In the genomic region with DNA sequence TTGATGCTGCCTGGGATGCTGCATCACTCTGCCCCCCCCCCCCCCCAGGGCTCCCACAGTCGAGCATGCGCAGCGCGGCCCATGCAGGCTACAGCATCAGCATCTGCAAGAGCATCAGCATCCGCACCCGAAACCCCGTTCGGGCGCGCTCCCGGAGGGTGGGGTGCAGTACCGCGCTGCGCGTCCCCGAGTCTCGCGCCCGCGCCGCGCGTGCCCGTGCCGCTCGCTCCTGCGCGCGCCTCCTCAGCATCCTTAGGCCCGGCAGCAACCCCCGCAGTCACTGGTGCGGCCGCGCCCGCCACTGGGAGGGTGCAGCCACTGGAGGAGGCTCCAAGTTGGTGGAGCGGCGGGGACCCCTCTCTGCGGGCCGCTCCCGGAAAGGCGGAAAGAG, we compare ENCODE assay signal across 9 mouse cellular contexts. TPM values are rescaled to one million over a fixed set of nuclear protein-coding genes. Genes with fewer than 3 reads are reported as not detected.
DNase-seq lines count a peak whose midpoint lies in the region; ATAC-seq lines count a peak whose summit lies in the region.
"Had no signal": no experiment of that assay in that cellular context is flagged by ENCODE, and none has a peak within 500 bp of the region (broad histone marks: within the 10 kb centered on the region; RNA-seq: fewer than 3 reads in every experiment).

Gene Adam23 (plus strand): TSS at position 236 of the 391 bp plus-strand sequence.

- under 1% methylated on average over 41 of the region's 41 CpGs for WGBS in lung, embryonic 15.5 days
- 2% methylated on average over 26 of the region's 41 CpGs for WGBS in liver, embryonic 11.5 days

- peak within 1 kb of the TSS; percentile 29 for H3K9ac ChIP-seq in lung, embryonic 15.5 days
- 0 out of 2 replicates have a peak within 1 kb of the TSS, but pooled peaks have one; percentile 2 for H3K9ac ChIP-seq in liver, embryonic 11.5 days (ENCODE audit: low read depth, low read length)

- H3K4me3 ChIP-seq in lung, embryonic 15.5 days: peak within 1 kb of the TSS; percentile 57
- peak within 1 kb of the TSS; percentile 58 for H3K4me3 ChIP-seq in liver, embryonic 11.5 days (ENCODE audit: low read depth, low read length)

- peak within 1 kb of the TSS; percentile 97 for H3K4me2 ChIP-seq in lung, embryonic 15.5 days
- H3K4me2 ChIP-seq in liver, embryonic 11.5 days: peak within 1 kb of the TSS; percentile 85

- ATAC-seq in lung, embryonic 15.5 days (ENCODE audit: borderline replicate concordance, extremely low read depth, low FRiP score, low TSS enrichment): peak; percentile 64; the same call in 1 of the 2 replicates
- no peak for ATAC-seq in liver, embryonic 11.5 days (replicated peaks; ENCODE audit: low FRiP score)

- no peak within 1 kb of the TSS for H3K27ac ChIP-seq in lung, embryonic 15.5 days
- no peak within 1 kb of the TSS for H3K27ac ChIP-seq in liver, embryonic 11.5 days (ENCODE audit: low read depth, low read length)

- H3K27me3 ChIP-seq in lung, embryonic 15.5 days: peaks cover 26% of the 10 kb centered on the region
- peaks cover 50% of the 10 kb centered on the region for H3K27me3 ChIP-seq in liver, embryonic 11.5 days (replicated peaks; ENCODE audit: control insufficient read depth, insufficient read depth, low read length)

- H3K36me3 ChIP-seq in lung, embryonic 15.5 days: no peaks in the 10 kb centered on the region
- H3K36me3 ChIP-seq in liver, embryonic 11.5 days (ENCODE audit: control insufficient read depth, insufficient read depth, low read length): no peaks in the 10 kb centered on the region

- 0 out of 2 replicates have a peak, but pooled peaks cover 10% of the 10 kb centered on the region for H3K4me1 ChIP-seq in lung, embryonic 15.5 days
- H3K4me1 ChIP-seq in liver, embryonic 11.5 days (replicated peaks; ENCODE audit: control insufficient read depth, insufficient read depth, low read length): no peaks in the 10 kb centered on the region

- no peak for DNase-seq in lung, adult 18-20 months
- DNase-seq in cerebellum, postnatal 14 days: peak; percentile 86 to 89
- peak; percentile 70 for DNase-seq in frontal cortex, postnatal 25 days (ENCODE audit: low spot score in 2 of 2)
- DNase-seq in kidney, postnatal 14 days: peak; percentile 8
- peak; percentile 38 for DNase-seq in liver, embryonic 11.5 days (ENCODE audit: low spot score)
- DNase-seq in retina, postnatal 1 day: peak; percentile 85
- DNase-seq in spleen, postnatal 36 days (ENCODE audit: low spot score in 2 of 2): no peak

- H3K9me3 ChIP-seq in lung, embryonic 15.5 days: no peaks in the 10 kb centered on the region
- H3K9me3 ChIP-seq in liver, embryonic 11.5 days (ENCODE audit: control insufficient read depth, low read length): no peaks in the 10 kb centered on the region

RNA-seq across cellular contexts. Expression of gene Adam23, which starts in this region (rescaled TPM):
- 0.69 and 0.77 TPM in 2 replicates for polyA plus RNA-seq in lung, embryonic 15.5 days (2015; fragmentation: Nextera tagmentation; extraction: Ambion mirVana)
- 0.84 and 1.3 TPM in 2 replicates for polyA plus RNA-seq in liver, embryonic 11.5 days (2014; fragmentation: Nextera tagmentation; extraction: Ambion mirVana)
- polyA plus RNA-seq: Patski had no signal

Comparison
In these comparisons a context has a peak if more than half of its experiments do, and no peak if none do; other contexts are left out.
1. Peak in ATAC-seq, H3K4me3 ChIP-seq, H3K9ac ChIP-seq and H3K4me2 ChIP-seq in lung, embryonic 15.5 days; RNA of the gene not detected or under 1 TPM.
2. DNase-seq: peak in cerebellum, postnatal 14 days (2 of 2), frontal cortex, postnatal 25 days (2 of 2), kidney, postnatal 14 days (single experiment), liver, embryonic 11.5 days (single experiment) and retina, postnatal 1 day (single experiment); none in lung, adult 18-20 months (0 of 2) and spleen, postnatal 36 days (0 of 2).